Mouse (Mus musculus) skeletal muscle tissue, adult 2 months (tissue): ENCODE measurements around the gene Acod1.

Experiments
- DNase-seq: peaks from one replicate; pipeline ENCODE4 v3.0.0-alpha.2; 2012; ENCODE audit warnings: low read depth, low spot score

Gene Acod1

DNA sequence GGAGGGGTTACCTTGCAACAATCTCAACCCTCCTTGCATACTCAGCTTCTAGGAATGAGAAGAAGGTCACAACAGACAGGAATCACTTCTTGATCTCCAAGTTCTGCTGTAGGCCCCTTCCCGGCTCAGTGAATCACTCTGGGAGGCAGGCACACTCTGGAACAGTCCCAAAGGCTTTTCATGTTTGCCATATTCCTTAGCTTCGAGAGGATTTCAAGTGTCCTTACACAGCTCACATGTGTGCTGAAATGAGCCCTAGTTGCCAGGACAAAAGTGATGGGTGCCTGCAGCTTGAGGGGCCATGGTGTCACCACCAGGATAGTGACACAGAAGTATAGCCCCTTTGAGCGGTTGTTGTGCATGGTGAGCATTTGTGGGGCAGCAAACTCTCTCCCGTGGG lies 26.0 kb downstream of the Acod1 start:
- DNase-seq = no peak

DNA sequence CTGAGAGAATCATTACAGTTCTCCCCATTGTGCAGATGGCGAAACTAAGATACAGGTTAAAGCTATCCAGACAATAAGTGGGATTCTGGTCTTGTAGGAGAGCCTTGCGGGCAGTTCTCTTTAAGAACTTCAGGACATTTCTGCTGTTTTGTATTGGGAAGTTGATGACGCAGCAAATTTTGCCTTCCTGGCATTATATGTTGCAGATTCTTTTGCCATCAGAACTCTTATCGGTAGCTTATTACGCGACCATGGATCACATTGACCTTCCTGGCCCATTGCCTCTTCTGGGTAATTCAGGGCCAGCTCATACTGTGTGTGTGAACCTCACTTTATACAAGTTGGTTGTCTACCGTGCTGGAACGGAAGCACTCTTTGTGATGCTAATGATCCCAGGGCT lies 27.0 kb downstream of the Acod1 start:
- no peak for DNase-seq

DNA sequence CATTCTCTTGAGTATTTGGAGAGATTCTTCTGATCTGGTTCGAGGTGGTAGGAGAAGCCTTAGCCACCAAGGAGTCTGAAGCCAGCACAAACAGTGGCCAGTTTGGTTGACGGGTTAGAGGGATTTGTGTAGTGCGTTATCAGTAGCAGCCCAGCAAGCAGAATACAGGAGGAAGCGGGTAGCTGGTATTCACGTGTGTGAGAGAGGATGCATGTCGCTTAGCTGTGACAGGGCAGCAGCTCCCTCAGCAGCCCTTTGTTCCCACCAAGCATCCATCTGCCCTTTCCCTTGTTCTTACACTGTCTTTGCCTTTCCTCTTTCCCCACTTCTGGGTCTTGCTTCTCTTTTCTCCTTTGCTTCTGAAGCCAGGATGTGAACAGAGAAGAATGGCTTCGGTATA lies 28.4 kb downstream of the Acod1 start:
- no peak for DNase-seq

DNA sequence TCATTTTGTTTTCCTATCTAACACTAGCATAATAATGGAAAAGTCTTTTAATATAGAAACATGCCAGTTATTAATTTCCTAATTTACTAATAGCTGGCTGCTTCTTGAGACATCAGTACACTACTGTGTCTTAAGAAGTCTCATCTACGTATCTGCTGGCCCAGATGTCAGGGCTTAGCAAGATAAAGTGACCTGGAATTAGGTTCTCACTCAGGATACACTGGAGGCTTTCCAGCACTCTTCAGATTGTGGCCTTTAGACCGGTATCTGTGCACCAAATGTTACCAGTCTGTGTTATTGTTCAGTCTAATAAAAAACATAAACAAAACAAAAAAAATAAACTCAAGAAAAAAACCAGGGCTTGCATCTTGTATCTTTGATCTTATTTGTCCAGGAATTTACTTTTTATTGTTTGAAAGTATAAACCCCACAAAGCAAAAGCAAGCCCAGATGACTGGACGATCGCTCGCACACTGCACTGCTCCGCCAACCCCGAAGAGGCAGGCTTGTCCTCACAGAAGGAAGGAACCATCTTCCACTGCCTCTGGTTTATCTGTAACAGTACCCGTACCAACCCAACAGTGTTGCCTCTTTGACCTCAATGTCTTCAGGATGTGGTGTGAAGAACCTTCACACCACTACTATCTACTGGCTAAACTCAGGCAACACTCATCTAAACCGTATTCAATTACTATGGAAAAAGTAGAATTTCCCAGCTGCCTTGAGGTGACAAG lies 30.7 kb downstream of the Acod1 start:
- DNase-seq = no peak

DNA sequence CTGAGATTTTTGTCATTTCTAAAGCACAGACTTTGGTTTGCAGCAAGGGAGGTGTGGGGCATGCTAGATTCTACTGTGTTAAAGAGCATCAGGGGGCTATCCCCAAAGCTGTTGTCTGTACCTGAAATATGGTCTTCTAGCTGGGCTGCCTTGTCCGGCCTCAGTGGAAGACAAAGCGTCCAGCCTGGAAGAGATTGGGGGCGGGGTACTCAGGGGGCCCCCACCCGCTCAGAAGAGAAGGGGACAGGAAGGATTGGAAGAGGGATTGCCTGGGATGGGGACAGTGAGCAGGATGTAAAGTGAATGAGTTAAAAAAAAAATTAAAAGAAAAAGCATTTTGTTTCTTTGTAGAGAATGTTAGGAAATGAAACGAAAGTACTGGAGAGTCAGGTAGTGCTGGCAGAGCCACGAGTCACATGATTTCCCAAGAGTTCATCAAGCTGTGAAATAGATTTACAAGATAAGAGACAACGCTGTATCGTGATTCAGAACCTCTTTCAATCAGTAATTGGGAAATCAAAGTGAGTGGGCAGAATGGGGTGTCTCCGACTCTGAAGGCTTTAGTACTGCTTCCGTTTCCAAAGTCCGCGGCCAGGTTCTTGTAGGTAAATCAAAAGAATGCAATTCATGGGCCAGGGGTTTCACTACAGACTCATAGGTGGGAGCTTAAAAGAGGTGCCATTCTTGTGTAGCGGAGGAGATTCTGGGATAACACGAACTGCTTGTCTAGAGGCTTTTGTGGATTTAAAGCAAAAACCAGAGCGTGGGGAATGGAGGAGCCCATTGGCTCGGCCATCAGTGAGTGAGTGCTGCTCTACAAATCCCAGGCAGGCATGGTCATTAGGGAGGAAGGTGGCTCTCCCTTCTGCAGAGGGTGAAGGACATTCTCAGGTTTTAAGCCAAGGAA lies 31.5 kb downstream of the Acod1 start:
- DNase-seq = no peak

DNA sequence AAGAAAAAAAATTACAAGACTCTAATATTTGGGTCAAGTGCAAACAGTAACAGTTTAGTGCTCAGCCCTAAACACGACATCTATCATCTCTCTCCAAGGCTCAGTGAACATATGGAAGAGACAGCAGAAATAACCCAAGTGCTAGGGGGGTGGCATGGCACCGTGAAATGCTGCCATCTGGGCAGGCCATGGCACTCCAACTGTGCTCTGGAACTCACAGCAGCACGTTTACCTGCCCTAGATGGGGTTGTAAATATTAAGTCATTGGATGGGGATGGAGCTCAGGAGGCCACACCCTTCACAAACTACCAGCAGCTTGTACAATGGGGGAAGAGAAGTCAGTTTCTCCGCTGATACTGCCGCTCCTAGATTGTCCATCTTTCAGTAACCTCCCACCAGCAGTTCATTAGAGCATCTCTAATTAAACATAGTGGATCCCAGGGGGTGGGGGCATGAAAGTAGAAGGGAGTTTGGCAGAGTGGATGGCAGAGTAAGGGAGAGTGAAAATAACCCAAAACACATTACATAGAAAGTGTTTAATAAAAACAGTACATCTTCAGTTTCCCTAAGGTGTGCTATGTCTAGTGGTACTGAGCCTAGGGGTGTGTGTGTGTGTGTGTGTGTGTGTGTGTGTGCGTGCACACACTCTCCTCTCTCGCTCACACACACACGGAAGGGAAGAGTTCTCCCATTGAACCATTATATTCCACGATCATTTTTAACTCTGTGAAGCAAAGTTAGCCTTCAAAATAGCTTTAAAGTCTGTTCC lies 32.6 kb downstream of the Acod1 start:
- no peak for DNase-seq

DNA sequence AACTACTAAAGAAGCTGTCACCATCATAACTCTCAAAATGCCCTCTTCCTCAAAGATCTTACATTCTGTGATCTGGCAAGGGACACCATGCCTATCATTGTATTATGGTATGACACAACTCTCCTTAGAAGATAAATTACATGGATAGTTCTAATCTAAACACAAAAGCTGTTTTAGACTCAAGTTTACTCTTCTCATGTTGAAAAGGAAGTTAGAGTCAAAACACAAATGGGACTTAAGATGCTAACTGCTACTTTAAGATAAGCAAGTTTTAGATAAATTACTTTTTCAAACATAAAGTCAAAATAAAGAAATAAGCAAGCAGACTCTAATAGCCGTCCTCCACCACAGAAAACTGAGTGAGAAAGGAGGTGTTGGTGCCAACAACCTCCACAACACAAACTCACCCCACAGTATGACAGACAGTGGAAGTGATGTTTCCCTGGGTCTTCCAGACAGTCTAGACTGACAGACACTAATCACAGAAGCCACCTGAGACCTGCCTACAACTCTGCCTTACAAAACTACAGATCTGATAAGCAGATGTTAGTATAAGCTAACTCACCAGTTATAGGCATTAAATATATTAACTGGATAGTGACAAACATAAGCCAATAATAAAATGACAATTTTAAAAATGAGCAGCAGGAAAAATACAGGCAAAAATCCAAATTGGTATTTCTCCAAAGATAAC lies 39.2 kb downstream of the Acod1 start:
- DNase-seq = no peak

DNA sequence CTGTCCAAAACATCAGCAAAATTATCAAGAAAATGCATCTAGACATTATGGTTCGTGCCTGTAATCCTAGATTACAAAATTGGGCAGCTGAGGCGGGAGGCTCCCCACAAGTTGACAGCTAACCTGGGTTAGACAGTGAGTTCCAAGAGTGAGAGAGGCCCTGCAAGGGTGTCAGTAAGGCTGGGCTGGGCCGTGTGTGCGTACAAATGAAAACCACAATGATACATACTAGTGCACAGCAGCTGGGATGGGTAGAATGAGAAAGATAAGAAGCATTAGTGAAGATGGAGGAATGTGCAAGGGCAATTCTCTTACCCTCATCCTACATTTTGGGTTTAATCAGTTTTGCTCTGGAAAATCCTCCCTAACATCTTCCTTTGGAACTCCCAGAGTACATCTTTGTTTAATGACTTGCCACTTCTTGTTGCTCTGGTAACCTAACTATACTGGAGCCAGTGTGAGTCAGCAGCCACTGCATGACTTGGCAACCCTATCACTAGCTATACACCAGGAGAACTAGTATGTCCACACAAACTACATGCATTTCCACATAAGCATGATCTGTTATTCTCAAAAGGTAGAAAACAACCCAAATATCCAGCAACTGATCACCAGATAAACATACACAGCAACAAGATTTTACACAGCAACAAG lies 40.0 kb downstream of the Acod1 start:
- DNase-seq = no peak

DNA sequence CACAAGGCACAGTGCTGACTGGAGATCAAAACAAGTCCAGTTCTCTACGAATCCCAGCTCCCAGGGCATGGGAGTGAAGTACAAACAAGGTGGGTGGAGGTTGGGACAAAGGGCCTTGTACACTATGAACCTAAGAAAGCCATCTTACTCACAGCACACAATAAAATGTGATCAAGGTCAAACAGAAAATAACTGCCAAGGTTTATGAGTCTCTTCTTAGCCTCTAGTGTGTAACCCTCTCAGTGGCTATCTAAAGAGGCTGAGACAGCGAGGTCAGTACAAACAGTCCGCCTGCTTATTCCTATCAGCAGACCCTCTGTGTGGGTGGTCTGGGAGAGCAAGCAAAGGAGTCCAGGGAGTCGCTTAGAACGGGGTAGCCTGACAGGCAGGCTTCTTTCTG lies 41.1 kb downstream of the Acod1 start:
- DNase-seq = no peak

DNA sequence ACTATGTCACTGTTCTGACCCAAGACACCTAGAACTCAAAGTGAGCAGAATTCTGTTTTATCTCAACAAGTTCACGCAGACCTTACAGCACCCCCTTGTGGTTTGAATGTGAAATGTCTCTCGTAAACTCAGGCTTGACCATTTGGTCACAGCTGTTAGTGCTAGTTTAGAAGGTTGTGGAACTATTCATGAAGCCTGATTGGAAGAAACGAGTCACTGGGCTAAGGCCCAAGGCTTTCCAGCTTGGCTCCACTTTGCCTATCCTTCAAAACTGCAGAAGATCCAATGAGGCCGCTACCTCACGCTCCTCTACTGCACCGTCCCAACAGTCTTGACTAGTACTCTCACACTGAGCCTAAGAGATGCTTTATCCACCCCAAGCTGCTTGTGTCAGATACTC lies 41.8 kb downstream of the Acod1 start:
- DNase-seq = peak; percentile 42

DNA sequence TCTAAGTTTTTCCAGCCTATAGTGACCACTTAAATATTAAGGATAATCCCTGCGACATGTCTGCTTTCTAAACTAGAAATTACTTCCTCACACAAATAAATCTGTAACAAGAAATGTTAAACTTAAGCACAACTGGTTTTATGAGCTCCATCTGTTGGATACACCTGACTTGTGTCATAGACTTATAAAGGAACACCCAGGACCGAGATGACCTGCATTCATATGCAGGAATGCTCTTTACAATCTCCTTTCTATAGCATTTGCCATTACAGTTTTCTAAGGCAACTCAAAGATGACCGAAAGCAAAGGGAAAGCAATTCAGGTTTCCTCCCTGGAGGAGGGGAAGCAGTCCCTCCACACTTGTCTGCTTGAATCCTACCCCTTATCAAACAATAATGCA lies 46.5 kb downstream of the Acod1 start:
- DNase-seq = no peak

DNA sequence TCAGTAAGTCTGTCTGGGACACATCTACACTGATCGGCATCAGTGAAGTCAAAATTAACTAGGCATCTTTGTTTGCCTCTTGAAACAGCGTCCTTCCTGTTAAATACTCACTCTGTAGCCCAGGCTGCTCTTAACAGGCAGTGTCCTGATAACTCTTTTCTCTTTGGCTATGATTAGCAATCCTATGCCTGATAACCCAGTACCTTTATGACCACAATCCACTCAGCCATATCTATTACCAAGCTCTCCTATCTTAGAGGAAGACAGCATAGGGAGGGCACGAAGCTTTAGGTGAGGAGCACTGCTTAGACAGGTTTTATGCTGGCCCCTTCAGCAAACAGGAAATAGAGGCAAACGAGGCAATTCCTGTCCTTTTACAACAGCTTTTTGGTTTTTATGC lies 46.9 kb downstream of the Acod1 start:
- DNase-seq = no peak

DNA sequence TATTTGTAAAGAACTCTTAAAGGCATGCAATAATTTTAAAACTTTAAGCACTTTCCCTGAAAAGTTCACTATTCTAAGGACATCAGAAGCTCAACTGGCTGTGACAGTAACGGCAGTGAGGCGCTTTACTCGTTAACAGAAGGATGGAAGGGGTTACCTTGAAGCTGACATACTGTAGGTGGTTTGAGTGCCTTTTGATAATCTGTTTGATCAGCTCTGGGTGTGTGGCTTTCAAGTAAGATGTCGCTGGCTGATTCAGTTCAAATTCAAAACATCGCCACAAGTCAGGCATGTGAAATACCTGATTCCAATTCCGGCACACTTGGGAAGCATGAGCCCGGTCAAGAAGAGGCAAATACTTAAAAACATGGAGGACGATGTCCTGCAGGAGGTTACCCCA lies 48.3 kb downstream of the Acod1 start:
- DNase-seq = no peak

DNA sequence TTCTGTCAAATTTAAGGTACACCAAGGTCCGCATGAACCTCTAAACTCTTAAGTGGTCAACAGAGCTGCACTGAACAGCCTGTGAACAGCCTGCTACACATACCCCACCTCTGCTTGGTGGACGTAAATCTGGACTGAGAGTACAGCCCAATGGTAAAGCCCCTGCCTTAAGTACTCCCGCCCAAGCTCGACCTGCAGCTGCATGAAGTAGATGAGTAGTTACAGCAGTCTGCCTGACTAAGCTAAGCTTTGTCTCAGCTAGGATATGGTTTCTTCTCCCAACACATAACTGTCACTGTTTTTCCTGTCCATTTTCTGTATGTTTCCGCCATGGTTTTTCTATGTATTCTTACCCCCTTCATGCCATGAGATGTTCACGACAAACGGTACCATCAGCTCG lies 49.0 kb downstream of the Acod1 start:
- DNase-seq = no peak

DNA sequence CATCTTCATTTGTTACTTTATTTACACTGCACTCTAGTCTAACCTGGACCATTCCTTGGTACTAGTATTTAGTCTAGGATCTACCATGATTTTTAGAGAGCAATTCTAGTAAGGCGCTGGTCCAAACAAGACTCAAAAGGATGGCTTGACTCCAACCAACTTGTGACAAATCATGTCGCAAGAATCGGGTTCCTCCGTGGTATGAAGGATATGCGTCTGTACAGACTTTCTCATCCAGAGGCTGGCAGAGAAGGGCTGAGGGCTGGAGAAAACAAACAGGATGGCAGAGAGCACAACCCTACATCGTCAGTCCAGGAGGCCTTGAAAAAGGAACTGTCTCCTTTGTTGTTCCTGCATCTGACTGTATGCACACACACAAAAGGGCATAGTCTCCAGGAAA lies 49.8 kb downstream of the Acod1 start:
- no peak for DNase-seq

DNA sequence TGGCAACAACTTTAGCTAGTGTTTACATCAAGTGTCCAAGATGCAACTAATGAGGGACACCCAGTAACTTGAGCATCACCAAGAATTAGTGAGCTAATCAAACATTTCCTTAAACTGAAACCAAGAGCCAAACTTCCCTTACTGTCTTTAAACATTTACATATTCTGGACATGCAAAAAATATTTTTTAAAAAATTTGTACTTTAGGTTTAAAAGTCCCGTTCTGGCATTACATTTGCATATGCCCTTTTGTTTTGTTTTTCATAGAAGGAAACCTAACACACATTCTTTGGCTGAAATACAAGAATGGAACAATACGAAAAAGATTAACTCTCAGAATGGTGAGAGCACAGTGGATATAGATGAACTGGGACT lies 51.4 kb downstream of the Acod1 start:
- no peak for DNase-seq

DNA sequence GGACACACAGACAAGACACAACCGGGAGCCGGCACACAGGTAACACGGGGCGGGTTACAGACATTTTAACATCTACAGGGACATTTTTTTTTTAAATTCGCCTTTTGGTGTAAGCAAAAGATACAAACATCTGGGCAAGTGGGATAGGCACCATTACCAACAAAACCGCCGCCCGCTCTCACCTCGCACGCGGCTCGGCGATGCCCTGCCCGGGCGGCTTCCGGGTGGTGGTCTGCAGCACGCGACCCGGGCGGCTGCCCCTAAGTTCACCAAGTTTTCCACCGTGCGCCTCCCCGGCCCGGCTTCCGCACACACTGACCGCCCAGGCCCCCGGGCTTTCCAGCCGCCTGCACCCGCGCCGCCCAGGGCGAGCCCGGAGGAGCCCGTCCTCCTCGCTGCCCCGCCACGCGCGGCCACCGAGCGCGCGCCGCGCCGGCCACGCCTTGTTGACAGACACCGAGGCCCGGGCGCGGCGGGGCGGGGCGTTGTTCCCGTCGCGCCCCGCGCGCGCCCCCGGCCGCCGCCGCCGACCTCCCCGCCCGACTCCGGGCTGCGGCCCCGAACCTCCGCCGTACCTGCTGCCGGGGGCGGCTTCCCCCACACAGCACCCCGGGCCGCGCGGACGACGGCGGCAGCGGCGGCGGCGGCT lies 51.9 kb downstream of the Acod1 start:
- DNase-seq = peak; percentile 76

DNA sequence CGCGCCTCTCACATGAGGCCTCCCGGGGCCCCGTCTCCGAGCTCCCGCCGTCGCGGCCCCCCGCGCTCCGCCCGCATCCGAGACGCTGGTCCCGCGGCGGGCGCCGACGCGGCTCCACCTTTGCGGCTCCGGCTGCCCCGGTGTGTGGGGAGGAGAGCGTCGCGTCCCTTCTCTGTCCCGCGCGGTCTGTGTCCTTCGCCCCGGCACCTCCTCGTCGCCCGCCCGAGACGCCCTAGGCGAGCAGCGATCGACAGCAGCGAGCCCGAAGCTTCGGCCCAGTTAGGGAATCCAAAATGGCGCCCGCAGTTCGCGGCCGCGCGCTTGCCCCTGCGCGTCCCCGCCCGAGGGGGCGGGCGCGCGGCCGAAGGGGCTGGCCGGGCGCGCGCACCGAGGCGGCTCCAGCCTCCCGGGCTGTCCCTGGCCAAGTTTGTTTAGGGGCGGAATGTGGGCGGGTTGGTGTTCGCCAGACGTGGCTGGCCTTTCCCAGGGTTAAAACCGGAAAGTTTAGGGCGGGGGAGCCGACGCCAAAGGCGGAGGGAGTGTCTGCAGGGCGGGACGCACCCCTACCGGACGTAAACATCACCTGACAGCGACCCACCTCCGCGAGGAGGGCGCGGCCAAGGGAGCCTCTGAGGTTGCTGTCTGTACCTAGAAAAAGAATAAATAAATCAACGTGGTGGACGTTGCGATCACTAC lies 52.6 kb downstream of the Acod1 start, which contains the start of gene Fbxl3:
Fbxl3 (minus strand) TSS at position 329 of the 696 bp plus-strand sequence.
- DNase-seq = peak; percentile 97

DNA sequence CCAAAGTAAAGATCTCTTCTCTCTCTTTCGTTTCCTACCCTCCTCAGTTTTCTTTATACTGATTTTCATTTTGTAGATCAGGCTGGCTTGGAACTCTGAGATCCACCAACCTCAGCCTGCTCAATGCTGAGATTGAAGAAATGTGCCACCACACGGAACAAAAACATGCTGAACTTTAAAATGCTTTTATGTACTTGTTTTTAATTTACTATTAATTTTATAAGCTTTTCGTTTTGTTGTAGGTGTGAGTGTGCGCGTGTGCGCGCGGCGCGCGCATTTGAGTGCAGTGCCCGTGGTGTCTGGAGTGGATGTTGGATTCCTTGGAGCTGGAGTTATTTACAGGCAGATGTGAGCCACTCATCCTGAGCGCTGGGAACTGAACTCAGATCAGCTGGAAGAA lies 53.5 kb downstream of the Acod1 start:
- no peak for DNase-seq

DNA sequence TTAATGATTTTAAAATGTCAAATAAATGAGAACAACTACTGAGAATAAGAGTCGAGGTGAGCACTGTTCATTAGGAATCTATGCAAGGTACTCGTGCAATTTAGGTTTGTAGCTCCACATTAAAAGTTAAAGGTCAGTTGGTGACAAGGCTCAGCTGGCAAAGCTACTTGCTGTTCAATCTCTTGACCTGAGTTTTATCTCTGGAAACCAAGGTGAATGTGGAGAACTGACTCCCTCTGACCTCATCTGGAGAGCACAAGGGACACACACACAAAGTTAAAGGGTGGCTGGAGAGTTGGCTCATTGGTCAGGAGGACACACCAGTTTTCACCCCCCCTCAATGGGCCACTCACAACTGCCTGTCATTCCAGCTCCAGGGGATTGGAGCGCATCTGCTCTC lies 54.4 kb downstream of the Acod1 start:
- no peak for DNase-seq
